Mouse (Mus musculus) fat pad, adult 2 months (tissue): ENCODE data around the gene Ino80e.

Source experiments
- DNase-seq: peaks from one replicate; pipeline ENCODE4 v3.0.0-alpha.2; 2011; ENCODE audit warnings: low read depth, low spot score; ENCODE audit errors: extremely low read depth

Gene Ino80e

DNA sequence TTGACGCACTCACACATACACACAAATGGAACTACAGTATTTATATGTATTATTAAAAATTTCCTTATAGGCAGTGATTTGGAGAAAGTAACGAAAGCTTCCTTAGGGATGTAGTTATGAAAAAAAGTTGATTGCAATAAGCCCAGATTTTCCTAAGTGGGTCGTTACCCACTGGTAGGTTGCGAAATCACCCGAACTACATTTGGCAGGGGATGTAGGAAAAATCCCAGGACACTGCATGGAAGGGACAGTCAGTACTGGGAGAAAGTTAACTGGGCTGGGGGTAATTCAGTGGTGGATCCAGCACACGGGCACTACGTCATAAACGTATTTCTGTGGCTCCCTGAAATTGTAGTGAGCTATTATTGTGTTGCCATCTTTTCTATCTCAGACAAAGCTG is 45.7 kb downstream of the Ino80e start:
- no peak for DNase-seq

- no peak for DNase-seq
These were observed 46.4 kb downstream of the Ino80e start for GRCm38 (mm10) chr7:126815726-126816222.

- no peak for DNase-seq
These were observed 52.3 kb downstream of the Ino80e start for GRCm38 (mm10) chr7:126809723-126810369.

DNA sequence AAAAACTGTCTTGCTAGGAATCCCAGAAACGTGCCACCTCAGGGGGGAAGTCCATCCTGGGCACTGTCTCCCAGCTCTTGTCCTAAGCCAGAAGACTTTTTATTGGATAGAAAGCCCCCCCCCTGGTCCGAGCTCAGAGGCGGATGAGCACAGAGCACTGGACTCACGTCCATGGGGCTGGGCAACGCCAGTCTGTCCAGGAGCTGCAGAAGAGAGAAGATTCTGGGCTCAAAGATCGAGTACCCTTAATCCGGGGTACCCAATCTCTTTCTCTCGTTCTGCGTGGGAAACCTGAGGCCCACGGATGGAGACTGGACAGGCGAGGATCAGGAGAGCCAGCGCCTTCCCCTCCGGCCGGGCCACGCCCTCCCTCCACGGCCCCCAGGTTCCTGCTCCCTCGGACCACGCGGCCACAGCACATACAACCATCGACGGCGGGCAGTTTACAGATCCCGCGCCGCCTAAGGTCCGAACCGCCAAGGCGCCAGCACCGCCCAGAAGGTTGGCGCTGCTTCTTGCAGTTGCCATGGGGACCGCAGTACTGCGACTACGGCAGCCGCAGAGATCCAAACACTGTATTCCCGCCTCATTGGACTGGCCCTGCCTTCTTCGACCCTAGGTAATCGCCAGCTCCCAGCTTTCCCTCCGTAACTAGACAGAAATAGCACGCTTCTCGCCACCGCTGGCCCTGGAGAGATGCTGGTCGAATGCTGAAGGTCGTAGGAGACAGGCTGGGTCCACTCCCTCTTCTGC is 53.3 kb downstream of the Ino80e start:
- no peak for DNase-seq

DNA sequence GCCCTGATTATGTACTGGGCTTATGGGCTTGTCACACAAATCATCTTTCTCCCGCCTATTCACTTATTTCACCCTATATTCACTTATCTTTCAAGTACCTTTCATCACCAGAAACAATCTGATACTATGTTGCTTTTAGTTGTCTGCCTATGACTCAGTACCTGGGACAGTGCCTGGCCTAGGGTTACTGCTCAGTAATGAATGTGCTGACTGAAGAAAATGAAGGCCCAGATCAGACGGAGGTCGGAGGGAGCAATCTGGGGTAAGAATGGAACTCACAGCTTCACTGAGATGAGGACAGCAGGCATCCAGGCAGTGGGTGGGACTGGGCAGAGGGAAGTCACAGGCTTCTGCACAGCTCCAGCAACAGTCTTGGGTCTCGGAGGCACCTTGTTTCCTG is 54.8 kb downstream of the Ino80e start:
- DNase-seq: no peak

GRCm38 (mm10) chr7:126806956-126807355 is 55.2 kb downstream of the Ino80e start:
- peak; percentile 91 for DNase-seq

DNA sequence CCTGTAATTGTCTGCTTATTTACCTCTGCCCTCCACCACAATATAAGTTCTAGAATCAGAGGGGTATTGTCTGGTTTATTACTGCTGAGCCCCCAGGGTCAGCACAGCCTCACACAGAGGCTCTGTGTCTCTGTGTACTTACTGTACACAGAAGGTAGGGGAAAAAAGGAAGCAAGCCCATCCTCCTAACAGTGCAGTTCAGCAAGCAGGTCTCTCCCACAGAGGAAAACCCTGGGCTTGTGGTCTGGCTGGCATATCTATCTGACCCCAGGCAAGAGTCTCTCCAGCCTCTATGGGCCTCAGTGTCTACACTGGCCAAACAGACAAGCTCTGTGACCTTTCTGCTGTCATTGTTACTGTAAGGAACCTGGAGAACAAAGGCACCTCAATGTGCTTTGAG is 58.4 kb downstream of the Ino80e start:
- DNase-seq: no peak

DNA sequence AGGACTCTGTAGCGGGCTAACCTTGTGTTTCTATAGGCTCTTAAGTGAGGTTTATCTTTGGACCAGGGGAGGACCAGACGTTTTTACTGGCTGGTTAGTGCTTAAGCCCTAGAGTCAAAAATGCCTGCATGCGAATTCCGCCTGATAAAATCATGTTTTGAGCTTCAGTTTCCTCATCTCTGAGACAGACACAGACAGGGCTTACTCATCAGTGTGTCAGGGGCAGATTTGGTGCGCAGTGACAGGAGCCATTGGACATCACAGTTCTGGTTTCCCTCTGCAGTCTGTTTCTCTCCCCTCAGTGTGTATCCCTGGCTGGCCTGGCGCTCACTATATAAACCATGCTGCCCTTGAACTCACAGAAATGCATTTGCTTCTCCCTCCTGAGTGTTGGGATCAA is 59.0 kb downstream of the Ino80e start:
- DNase-seq: no peak

GRCm38 (mm10) chr7:126802134-126802889 is 59.9 kb downstream of the Ino80e start:
- DNase-seq: no peak

- no peak for DNase-seq
These were observed 61.1 kb downstream of the Ino80e start for GRCm38 (mm10) chr7:126801057-126801422.
